Mouse (Mus musculus): ENCODE measurements at regions not wholly inside any gene's neighbourhood (a gene's known extent, or its start where the extent isn't known, plus 50 kb on each side); places are given as distances from the start of the nearest gene placed in this dataset.

DNA sequence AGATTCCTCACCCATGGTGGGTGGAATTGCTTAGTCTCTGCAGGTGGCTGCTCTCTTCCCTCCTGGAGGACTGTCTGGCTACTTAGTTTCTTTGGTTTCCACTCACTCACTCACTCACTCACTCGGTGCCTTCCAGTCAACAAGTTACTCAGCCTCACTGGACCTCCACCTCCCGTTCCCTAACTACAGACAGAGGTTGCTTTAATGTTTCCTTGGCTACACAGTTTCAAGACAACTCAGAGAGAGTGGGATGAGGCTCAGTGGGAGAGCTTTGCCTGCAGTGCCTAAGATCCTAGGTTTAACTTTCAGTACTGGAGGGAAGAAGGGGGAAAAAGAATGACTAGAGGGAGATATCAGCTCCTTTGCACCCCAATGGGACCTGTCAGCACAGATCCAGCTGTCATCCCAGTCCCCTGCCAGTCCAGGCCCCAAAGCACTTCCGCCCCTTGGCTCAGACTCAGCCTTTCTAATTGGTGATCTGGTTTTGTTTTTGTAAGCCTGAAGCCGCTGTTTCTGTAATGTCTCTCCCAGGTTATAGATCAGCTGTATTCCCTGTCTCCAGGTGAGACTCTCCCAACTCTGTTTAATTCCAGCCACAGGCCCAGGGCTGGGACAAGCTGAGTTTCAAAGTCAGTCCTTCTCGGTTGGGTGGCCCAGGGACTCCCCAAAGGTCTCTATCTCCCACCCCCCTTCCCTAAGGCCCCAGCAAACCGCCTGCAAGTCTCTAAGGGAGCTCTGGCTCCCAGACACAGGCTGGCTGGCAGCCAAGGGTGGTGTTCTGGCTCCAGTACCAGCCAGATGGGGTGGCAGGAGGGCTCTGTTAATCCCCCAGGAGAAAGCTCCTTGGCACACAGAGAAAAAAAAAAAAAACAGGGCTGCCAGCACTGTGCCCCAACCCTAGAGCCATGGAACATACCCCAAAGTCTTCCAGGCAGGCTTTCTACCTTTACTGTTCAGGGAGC, 60.5 kb upstream of the Cdon start:
- DNase-seq: peak; percentile 40

DNA sequence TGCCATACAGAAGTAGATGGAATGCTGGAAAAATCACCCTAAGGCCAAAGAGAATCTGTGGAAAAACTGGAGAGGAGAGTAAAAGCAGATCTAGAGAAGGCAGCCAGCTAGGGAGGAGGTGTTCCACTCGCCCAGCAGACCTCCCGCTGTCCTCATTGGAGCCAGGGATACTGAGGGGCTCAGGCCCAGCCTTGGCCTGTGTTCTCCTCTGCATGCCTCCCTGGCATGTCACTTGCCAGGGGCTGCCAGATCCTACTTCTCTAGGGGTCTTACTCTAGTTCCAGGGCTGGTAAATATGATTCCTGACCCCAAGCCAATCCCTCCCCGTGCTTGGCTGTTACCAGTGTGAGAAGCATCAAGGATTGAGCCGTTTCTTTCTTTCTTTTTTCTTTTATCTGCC, 59.5 kb upstream of the Cdon start:
- no peak for DNase-seq

DNA sequence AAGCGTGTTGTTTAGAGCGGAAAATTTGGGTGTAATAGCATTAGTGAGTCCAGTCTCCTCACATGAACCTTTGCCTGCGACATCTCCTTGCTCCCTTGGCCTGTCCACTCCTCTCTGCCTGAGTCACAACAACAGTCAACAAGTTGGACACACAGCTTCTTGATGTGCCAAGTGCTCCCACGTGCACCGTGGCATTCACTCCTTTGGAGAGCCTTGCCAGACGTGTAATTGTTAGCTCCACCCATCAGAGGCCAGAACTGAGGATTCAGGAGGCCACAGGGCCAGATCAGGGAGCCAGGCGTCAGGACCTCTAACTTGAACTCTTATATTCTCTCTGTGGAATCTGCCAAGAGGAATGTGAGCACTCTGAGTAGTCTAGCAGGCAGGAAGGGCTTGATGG, 58.7 kb upstream of the Cdon start:
- DNase-seq: no peak

DNA sequence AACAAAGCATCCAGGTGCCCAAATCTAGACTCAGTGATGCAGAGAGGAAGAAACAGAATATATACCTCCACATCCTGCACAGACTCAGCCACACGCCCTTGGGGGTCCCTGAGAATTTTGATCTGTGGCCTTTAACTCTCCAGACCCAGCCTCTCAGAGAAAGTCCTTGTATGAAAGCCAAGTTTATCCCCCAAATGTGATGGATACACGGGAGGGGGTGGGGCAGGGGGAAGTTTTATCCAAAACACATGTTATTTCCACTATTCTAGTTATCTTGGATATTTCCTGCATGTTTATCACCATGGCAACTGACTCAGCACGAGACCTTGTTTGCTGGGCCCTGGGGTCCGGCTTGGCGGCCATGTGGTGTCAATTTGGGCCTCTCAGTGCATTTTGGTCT, 57.8 kb upstream of the Cdon start:
- no peak for DNase-seq

DNA sequence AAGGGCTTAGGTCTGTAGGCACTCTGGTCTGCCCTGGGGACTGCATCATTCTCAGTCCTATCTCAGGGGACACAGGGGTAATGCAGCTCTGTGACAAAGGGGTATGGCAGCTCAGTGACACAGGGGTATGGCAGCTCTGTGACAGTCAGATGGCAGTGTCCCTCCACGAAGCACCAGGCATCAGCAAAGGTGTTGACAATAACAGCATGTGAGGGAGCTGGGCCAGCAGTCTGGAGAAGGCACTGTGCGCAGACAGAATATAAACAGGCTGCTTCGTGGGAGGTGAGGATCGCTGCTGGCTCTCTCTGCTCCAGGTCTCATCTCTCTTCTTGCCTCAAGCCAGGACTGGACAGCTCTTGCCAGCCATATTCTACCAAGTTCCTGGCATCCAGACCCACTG, 57.0 kb upstream of the Cdon start:
- no peak for DNase-seq

DNA sequence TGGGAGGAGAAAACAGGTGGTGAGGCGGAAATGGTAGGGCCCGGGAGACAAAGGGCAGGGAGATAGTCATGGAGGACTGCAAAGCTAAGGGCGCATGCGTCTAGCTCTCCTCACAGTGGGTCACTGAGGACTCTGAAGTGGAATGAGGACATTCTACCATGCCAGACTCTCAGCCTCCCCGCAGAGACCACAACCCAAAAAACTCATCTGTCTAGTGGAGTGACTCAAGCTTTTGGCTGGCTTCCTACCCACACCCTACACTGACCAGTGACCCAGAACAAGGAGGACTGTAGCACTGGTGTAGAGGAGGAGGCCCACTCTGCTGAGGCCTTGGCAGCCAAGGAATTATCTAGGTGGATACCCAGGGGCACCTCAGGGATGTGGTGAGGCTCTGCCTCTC, 55.0 kb upstream of the Cdon start:
- no peak for DNase-seq

DNA sequence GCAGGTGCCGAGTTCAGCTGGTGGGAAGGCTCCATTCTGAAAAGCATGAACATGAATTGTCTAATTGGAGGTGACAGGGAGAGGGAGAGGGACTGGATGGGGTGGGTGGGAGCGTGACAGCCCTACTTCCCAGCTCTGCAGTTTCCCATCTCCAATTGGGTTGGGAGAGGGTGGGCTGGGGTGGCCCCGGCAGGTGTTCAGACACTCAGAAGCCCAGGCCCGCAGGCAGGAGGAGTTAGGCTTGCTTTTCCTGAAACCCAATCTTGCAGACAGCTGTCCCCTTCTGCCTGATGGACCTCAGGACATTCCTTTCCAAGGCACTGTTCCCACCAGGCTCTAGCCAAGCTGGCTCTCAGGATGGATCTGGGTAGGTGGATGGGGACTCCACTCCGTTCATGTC, 51.9 kb upstream of the Cdon start:
- no peak for DNase-seq

DNA sequence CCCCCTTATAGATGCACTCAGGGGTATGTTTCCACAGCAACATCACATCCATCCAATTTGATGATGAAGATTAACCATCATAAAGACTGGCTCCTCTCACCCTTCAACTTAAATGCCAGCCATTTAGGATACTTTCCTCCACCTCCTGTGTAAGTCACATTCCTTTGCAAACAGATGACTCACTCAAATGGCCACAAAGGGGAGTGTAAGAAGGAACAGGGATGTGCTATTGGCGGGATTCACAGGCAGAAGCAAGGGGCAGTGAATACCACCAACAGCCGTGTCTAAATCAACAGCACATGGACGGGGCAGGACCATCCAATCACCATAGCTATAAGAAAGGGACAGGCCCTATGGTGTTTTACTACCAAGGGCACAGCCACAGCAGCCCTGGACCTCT, 50.9 kb upstream of the Cdon start:
- DNase-seq: no peak

DNA sequence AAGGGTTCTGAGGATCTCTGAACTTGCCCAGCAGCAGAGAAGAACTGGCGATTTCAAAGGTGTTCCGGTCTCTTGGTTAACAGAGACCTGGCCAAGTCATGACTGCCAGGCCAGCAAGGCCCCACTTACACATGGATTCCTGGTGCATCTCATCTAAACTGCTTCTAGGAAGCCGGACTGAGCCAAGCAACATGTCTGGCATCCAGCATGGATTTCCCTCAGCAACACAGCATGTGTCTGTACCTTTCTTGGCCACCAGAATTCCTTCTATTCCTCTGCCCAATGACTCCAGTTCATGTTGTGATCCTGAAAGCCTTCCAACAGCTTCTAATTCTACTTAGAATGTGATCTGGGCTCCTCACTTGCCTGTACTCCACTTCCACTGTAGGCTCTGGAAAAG, 50.0 kb upstream of the Cdon start:
- DNase-seq: no peak
